Mouse (Mus musculus) bone marrow, adult 2 months (tissue): ENCODE measurements around the gene Sipa1l3. TPM values are rescaled to one million over a fixed set of nuclear protein-coding genes. Genes with fewer than 3 reads are reported as not detected.

Experiments
- H3K27ac ChIP-seq: fragments of 200-500 bp; 2 replicates; pipeline ENCODE4 v1.5.1; 2012; ENCODE audit warnings: low read depth, mild to moderate bottlenecking, control low read depth, inconsistent platforms, low read length; ENCODE audit not compliant: control insufficient read depth, poor library complexity, insufficient read depth
- H3K4me1 ChIP-seq: fragments of 200-500 bp; 2 replicates; pipeline ENCODE4 v1.6.1; 2011; ENCODE audit warnings: low read length; ENCODE audit not compliant: control insufficient read depth, insufficient read depth
- H3K4me3 ChIP-seq: fragments of 200-500 bp; replicated peaks from 2 replicates; pipeline ENCODE3; 2011; ENCODE audit warnings: mild to moderate bottlenecking, low read depth, low read length, control low read depth; ENCODE audit not compliant: control insufficient read depth
- CTCF ChIP-seq: fragments of 200-500 bp; IDR thresholded peaks from 2 replicates; pipeline ENCODE4 v1.5.1; 2011; ENCODE audit warnings: low read length, control low read depth; ENCODE audit not compliant: control insufficient read depth, insufficient read depth
- POLR2A ChIP-seq: fragments of 200-500 bp; IDR thresholded peaks from 2 replicates; pipeline ENCODE4 v1.6.1; 2011; ENCODE audit warnings: low read depth, mild to moderate bottlenecking, control low read depth, low read length, borderline replicate concordance; ENCODE audit not compliant: control insufficient read depth
- WGBS: fragments of 180-500 bp; shearing (Covaris S2); methylation state at CpG from one replicate; pipeline ENCODE4 v1.1.7; 2018; 5-methylcytosine and 5-hydroxymethylcytosine counted together
- polyA plus RNA-seq: library from polyadenylated mRNA; stranded (reverse); fragments of >200 nt; gene quantifications from 2 replicates; pipeline ENCODE4 v1.2.4, GENCODE M21; 2011; ENCODE audit warnings: low replicate concordance; ENCODE audit not compliant: missing spikeins, insufficient read depth, insufficient read length

Gene Sipa1l3
- polyA plus RNA-seq, 1 experiment, result 16.8 TPM

GRCm38 (mm10) chr7:29390234-29390633 is 128.2 kb downstream of the Sipa1l3 start:
- no peak overlapping the region for H3K27ac ChIP-seq
- TF ChIP-seq POLR2A, result no peak
- TF ChIP-seq CTCF, result no peak
- 68% methylated on average over 10 of the region's 10 CpGs for WGBS
- no peak overlapping the region for H3K4me3 ChIP-seq
- H3K4me1 ChIP-seq, result peaks cover 3% of the 10 kb centered on the region; the same call in 1 of the 2 replicates

GRCm38 (mm10) chr7:29387524-29388068 is 130.8 kb downstream of the Sipa1l3 start:
- Histone ChIP-seq H3K27ac (no peak overlapping the region), H3K4me3 (no peak overlapping the region), H3K4me1 (no peaks in the 10 kb centered on the region)
- TF ChIP-seq POLR2A, result no peak
- no peak for TF ChIP-seq CTCF
- 89% methylated on average over 17 of the region's 17 CpGs for WGBS

DNA sequence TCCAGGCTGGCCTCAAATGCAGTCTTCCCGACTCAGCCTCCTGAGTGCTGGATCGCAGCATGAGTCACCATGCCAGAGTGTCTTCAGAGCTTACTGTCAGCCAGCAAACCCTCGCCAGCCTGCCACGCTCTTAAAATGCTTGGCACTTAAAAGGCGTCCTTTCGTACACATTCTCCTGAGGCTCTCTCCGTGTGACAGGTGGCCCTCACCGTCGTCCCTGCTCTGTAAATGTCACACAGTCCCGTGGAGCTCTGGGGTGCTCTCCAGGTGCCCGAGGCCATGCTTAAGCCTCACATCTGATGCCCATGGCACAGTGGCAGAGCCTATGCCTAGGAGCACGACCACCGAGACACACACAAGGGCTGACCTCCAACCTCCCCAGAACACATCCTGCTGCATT is 132.1 kb downstream of the Sipa1l3 start:
- 92% methylated on average over 13 of the region's 13 CpGs for WGBS
- TF ChIP-seq CTCF, result no peak
- TF ChIP-seq POLR2A, result no peak

DNA sequence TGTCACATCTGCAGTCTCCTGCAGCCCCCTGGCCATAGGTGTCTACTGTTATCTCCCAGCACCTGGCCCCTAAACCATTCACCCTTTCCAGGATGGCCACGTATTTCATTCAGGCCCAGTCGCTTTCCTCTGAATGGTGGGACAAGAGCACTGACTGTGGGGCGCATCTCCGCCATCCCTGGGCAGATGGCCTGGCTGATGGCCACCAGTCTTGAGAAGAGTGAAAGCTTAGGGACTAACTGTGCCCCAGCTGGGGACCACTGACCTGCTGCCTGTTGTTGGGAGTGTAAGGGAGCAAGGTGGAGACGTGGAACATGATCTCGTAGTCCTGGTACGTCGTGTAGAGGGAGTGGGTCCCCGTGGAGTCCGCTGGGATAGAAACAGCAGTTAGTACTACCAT is 132.7 kb downstream of the Sipa1l3 start:
- Histone ChIP-seq H3K4me3 (no peak overlapping the region), H3K27ac (no peak overlapping the region), H3K4me1 (no peaks in the 10 kb centered on the region)
- 88% methylated on average over 10 of the region's 10 CpGs for WGBS
- TF ChIP-seq CTCF, result no peak
- TF ChIP-seq POLR2A, result no peak

More for the DNA sequence above, 132.1 kb downstream of the Sipa1l3 start:
- Histone ChIP-seq H3K27ac (no peak overlapping the region), H3K4me3 (no peak overlapping the region), H3K4me1 (no peaks in the 10 kb centered on the region)

GRCm38 (mm10) chr7:29383255-29383654 is 135.2 kb downstream of the Sipa1l3 start:
- 36% methylated on average over 10 of the region's 10 CpGs for WGBS

DNA sequence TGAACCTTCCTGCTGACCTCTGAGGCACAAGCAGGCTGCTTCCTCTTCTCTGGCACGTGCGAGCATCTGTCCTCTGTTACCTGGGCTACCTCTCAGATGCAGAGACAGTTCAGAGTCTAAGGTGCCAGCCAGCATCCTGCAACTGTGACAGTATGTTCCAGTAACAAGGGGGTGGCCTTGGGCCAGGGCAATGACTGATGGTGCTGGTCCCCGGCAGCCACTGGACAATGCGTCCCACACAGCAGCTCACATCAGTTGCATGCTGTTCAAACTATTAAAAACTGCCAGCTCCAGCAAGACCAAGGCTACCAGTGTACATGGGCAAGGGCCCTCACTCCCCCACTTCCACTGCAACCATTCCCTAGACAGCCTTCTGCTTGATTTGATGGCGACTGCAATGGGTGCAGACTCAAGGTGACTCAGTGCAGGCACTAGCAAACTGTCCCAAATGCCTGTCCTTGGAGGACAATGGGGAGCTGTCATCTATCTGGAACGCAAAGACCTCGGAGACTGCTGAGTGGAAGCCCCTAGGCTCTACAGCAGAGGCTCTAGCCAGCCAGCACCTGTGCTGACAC is 136.9 kb downstream of the Sipa1l3 start:
- no peak for TF ChIP-seq POLR2A
- H3K4me1 ChIP-seq, result no peaks in the 10 kb centered on the region
- 83% methylated on average over 7 of the region's 7 CpGs for WGBS
- H3K27ac ChIP-seq, result no peak overlapping the region
- H3K4me3 ChIP-seq, result no peak overlapping the region

More at GRCm38 (mm10) chr7:29383255-29383654, 135.2 kb downstream of the Sipa1l3 start:
- Histone ChIP-seq H3K27ac (no peak overlapping the region), H3K4me3 (no peak overlapping the region), H3K4me1 (no peaks in the 10 kb centered on the region)
- peak; percentile 95 for TF ChIP-seq CTCF
- TF ChIP-seq POLR2A, result no peak

DNA sequence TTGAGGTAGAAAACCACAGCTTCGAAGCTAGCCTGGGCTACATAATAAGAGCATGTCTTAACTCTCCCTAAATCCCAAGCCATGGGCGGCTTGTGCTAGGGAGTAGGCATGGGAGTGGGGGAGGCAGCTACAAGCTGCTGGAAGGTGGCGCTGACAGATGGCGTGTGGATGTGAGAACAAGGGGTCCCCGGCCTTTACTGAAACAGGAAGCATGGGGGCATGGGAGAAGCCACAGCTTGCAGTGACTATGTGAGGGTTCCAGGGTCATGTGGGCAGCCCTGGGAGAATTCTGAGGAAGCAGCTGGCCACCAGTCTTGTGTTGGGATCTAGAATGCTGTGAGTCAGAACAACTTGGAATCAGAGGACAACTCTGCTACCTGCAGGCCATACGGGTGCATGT is 144.4 kb downstream of the Sipa1l3 start:
- Histone ChIP-seq H3K4me3 (no peak overlapping the region), H3K4me1 (no peaks in the 10 kb centered on the region), H3K27ac (no peak overlapping the region)
- WGBS, result 76% methylated on average over 6 of the region's 6 CpGs
- no peak for TF ChIP-seq POLR2A
- TF ChIP-seq CTCF, result no peak

GRCm38 (mm10) chr7:29372123-29372522 is 146.3 kb downstream of the Sipa1l3 start:
- TF ChIP-seq CTCF (no peak), POLR2A (no peak)
- Histone ChIP-seq H3K27ac (no peak overlapping the region), H3K4me1 (no peaks in the 10 kb centered on the region), H3K4me3 (no peak overlapping the region)
- WGBS, result 83% methylated on average over 5 of the region's 5 CpGs

DNA sequence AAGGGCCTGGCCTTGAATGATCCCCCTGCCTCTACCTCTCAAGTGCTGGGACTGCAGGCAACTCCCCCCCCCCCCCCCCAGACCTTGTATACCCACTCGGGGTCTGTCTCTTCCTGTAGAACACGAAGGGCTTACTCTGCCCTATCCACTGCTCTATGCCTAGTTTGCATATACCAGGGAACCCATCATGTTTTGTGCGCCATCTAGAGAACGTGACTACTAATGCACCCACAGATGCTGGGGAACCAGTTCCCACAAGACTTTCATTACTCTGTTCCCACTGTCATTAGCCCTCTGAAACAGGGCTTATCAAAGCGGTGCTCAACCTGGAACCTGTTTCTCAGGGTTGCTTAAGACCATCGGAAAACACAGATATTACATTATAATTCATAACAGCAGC is 148.4 kb downstream of the Sipa1l3 start:
- no peak overlapping the region for H3K4me3 ChIP-seq
- no peak overlapping the region for H3K27ac ChIP-seq
- WGBS, result 63% methylated on average over 6 of the region's 6 CpGs
- no peaks in the 10 kb centered on the region for H3K4me1 ChIP-seq
- TF ChIP-seq POLR2A (no peak), CTCF (no peak)

DNA sequence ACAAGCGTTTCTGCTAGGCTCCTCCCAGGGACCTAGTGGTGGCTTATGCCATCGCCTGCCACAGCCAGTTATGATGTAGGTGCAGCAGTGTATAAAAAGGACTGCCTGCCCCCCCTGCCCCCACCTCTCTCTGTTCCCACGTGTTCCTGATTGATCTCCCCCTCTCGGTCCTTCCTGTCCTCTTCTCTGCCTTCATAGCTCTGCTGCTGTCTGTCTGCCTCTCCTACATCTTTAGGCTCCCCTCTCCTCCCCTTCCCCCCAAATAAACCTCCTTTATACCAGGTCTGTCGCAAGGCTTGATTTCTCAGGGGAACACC is 150.5 kb downstream of the Sipa1l3 start:
- WGBS, result 70% methylated on average over 5 of the region's 5 CpGs
- TF ChIP-seq POLR2A (no peak), CTCF (no peak)
- H3K4me3 ChIP-seq, result no peak overlapping the region
- no peaks in the 10 kb centered on the region for H3K4me1 ChIP-seq
- H3K27ac ChIP-seq, result no peak overlapping the region
